Mouse (Mus musculus): ENCODE data around the gene Olfr402. TPM values are rescaled to one million over a fixed set of nuclear protein-coding genes. Genes with fewer than 3 reads are reported as not detected.

The Olfr402 gene
- not detected for polyA plus RNA-seq (2014; fragmentation: Illumina TruSeq; extraction: RNeasy Lipid Tissue Mini Kit (QIAGEN cat#74804); ENCODE audit: low read depth, low replicate concordance)

DNA sequence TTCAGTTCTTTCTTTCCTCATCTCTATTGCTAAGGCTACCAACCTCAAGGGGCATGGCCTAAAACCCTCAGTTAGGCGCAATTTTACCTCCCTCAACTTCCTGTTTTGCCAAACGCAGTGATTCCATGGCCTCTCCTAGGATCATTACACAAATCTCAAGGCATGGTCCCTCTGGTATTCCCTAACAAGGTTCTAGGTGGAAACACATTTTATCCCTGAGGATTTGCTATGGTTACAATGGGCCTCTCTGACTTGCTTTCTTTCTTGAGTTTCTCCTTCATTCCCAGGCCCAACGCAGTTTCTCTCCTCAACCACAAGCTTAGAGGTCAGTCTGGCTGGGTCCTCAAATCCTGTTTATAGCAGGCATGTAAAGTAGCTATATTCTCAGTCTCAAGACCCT is at the start of gene Olfr402:
Gene Olfr402 (plus strand): TSS at position 301 of the 400 bp plus-strand sequence.

GRCm38 (mm10) chr11:74113412-74113811 is 39.9 kb upstream of the Olfr402 start, which contains the start of gene Olfr401:
Olfr401 (plus strand) TSS chr11:74113712.

DNA sequence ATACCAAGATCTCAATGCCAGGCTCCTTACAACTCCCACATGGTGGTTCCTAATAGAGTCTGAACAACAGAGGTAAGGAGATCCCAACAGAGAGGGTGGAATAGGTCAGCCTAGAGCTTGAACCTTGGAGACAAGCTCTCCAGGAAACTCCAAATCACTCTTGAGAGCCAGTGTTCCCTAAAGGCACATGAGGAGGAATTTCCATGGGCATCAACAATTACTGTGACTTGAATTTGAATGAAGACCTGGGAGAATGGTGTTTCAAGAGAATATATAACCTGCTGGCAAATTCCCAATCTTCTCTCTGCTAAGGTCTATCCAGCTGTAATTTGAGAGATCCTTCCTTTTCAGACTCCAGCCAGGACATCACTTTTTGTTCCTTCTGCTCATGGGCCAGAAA is 32.6 kb downstream of the Olfr402 start, which contains the start of gene Olfr403:
Gene Olfr403 (plus strand): TSS at position 301 of the 400 bp plus-strand sequence.

Other genes starting within 250 kb of the Olfr402 start
- gene Olfr395, start 244.2 kb upstream of the Olfr402 start, polyA plus RNA-seq (2014; fragmentation: Illumina TruSeq; extraction: RNeasy Lipid Tissue Mini Kit (QIAGEN cat#74804); ENCODE audit: low read depth, low replicate concordance), result not detected
- not detected for gene Olfr23, start 216.9 kb upstream of the Olfr402 start, polyA plus RNA-seq (2014; fragmentation: Illumina TruSeq; extraction: RNeasy Lipid Tissue Mini Kit (QIAGEN cat#74804); ENCODE audit: low read depth, low replicate concordance)
- gene Olfr397, start 192.7 kb upstream of the Olfr402 start, polyA plus RNA-seq (2014; fragmentation: Illumina TruSeq; extraction: RNeasy Lipid Tissue Mini Kit (QIAGEN cat#74804); ENCODE audit: low read depth, low replicate concordance), result not detected
- gene Olfr398, start 163.1 kb upstream of the Olfr402 start, polyA plus RNA-seq (2014; fragmentation: Illumina TruSeq; extraction: RNeasy Lipid Tissue Mini Kit (QIAGEN cat#74804); ENCODE audit: low read depth, low replicate concordance), result not detected
- not detected for gene Olfr139, start 97.0 kb upstream of the Olfr402 start, polyA plus RNA-seq (2014; fragmentation: Illumina TruSeq; extraction: RNeasy Lipid Tissue Mini Kit (QIAGEN cat#74804); ENCODE audit: low read depth, low replicate concordance)
- gene Olfr399, start 96.9 kb upstream of the Olfr402 start, polyA plus RNA-seq (2014; fragmentation: Illumina TruSeq; extraction: RNeasy Lipid Tissue Mini Kit (QIAGEN cat#74804); ENCODE audit: low read depth, low replicate concordance), result not detected
- gene Zfp616, start 83.6 kb upstream of the Olfr402 start, polyA plus RNA-seq (2014; fragmentation: Illumina TruSeq; extraction: RNeasy Lipid Tissue Mini Kit (QIAGEN cat#74804); ENCODE audit: low read depth, low replicate concordance), result not detected
- not detected for gene Olfr401, start 39.8 kb upstream of the Olfr402 start, polyA plus RNA-seq (2014; fragmentation: Illumina TruSeq; extraction: RNeasy Lipid Tissue Mini Kit (QIAGEN cat#74804); ENCODE audit: low read depth, low replicate concordance)
- not detected for gene Olfr403, start 32.7 kb downstream of the Olfr402 start, polyA plus RNA-seq (2014; fragmentation: Illumina TruSeq; extraction: RNeasy Lipid Tissue Mini Kit (QIAGEN cat#74804); ENCODE audit: low read depth, low replicate concordance)
- gene Olfr43, start 57.9 kb downstream of the Olfr402 start, polyA plus RNA-seq (2014; fragmentation: Illumina TruSeq; extraction: RNeasy Lipid Tissue Mini Kit (QIAGEN cat#74804); ENCODE audit: low read depth, low replicate concordance), result not detected
- gene Olfr406, start 106.3 kb downstream of the Olfr402 start, polyA plus RNA-seq (2014; fragmentation: Illumina TruSeq; extraction: RNeasy Lipid Tissue Mini Kit (QIAGEN cat#74804); ENCODE audit: low read depth, low replicate concordance), result not detected
- gene Olfr59, start 130.2 kb downstream of the Olfr402 start, polyA plus RNA-seq (2014; fragmentation: Illumina TruSeq; extraction: RNeasy Lipid Tissue Mini Kit (QIAGEN cat#74804); ENCODE audit: low read depth, low replicate concordance), result not detected
- not detected for gene Olfr410, start 184.5 kb downstream of the Olfr402 start, polyA plus RNA-seq (2014; fragmentation: Illumina TruSeq; extraction: RNeasy Lipid Tissue Mini Kit (QIAGEN cat#74804); ENCODE audit: low read depth, low replicate concordance)
- gene Olfr411, start 199.1 kb downstream of the Olfr402 start, polyA plus RNA-seq (2014; fragmentation: Illumina TruSeq; extraction: RNeasy Lipid Tissue Mini Kit (QIAGEN cat#74804); ENCODE audit: low read depth, low replicate concordance), result 0.69 TPM
- gene Olfr412, start 208.5 kb downstream of the Olfr402 start, polyA plus RNA-seq (2014; fragmentation: Illumina TruSeq; extraction: RNeasy Lipid Tissue Mini Kit (QIAGEN cat#74804); ENCODE audit: low read depth, low replicate concordance), result not detected